Mouse (Mus musculus): ENCODE results near the gene Fuk. TPM values are rescaled to one million over a fixed set of nuclear protein-coding genes. Genes with fewer than 3 reads are reported as not detected.
A peak's percentile ranks its signal among the peaks of the same experiment; 100 is the strongest.
"Not testable (repeated sequence)": the region's sequence is repeated elsewhere in the genome, so short reads cannot be mapped to it uniquely, and the experiment has no call there.

Fuk gene
- polyA plus RNA-seq, 1 experiment from 2014 or later = 3.0 TPM

- 91% methylated on average over 2 of the region's 2 CpGs for WGBS (ENCODE audit: insufficient replicate concordance)
- DNase-seq (no peak), ATAC-seq (ENCODE audit: low read depth) (no peak)
- Histone ChIP-seq H3K27ac (no peak overlapping the region), H3K4me3 (replicated peaks) (no peak overlapping the region), H3K36me3 (peaks cover 93% of the 10 kb centered on the region), H3K9me3 (replicated peaks) (no peaks in the 10 kb centered on the region), H3K9ac (no peak overlapping the region), H3K4me1 (replicated peaks) (no peaks in the 10 kb centered on the region), H3K4me2 (no peak overlapping the region), H3K27me3 (no peaks in the 10 kb centered on the region)
Observed at GRCm38 (mm10) chr8:110870501-110870900, 31.8 kb downstream of the Fuk start.

GRCm38 (mm10) chr8:110861347-110862025, 40.8 kb downstream of the Fuk start:
- not testable (repeated sequence) for H3K4me3 ChIP-seq (replicated peaks); H3K27me3 ChIP-seq; DNase-seq; H3K9ac ChIP-seq; H3K4me1 ChIP-seq (replicated peaks); H3K27ac ChIP-seq; ATAC-seq (ENCODE audit: low read depth); H3K9me3 ChIP-seq (replicated peaks); H3K4me2 ChIP-seq
- WGBS (ENCODE audit: insufficient replicate concordance) = 88% methylated on average over 7 of the region's 7 CpGs
- peaks cover 94% of the 10 kb centered on the region for H3K36me3 ChIP-seq

GRCm38 (mm10) chr8:110859651-110860501, 42.4 kb downstream of the Fuk start:
- H3K9ac ChIP-seq = no peak overlapping the region
- no peaks in the 10 kb centered on the region for H3K4me1 ChIP-seq (replicated peaks)
- no peaks in the 10 kb centered on the region for H3K9me3 ChIP-seq (replicated peaks)
- H3K4me3 ChIP-seq (replicated peaks) = no peak overlapping the region
- no peak overlapping the region for H3K27ac ChIP-seq
- DNase-seq (no peak), ATAC-seq (ENCODE audit: low read depth) (no peak)
- no peak overlapping the region for H3K4me2 ChIP-seq
- H3K27me3 ChIP-seq = no peaks in the 10 kb centered on the region
- H3K36me3 ChIP-seq = peaks cover 95% of the 10 kb centered on the region
- WGBS (ENCODE audit: insufficient replicate concordance) = 79% methylated on average over 7 of the region's 7 CpGs

GRCm38 (mm10) chr8:110856760-110857461, 45.4 kb downstream of the Fuk start:
- Histone ChIP-seq H3K4me3 (replicated peaks) (no peak overlapping the region), H3K27ac (no peak overlapping the region), H3K9ac (no peak overlapping the region), H3K9me3 (replicated peaks) (no peaks in the 10 kb centered on the region), H3K4me1 (replicated peaks) (no peaks in the 10 kb centered on the region), H3K27me3 (no peaks in the 10 kb centered on the region), H3K4me2 (no peak overlapping the region), H3K36me3 (peaks cover 95% of the 10 kb centered on the region)
- DNase-seq (no peak), ATAC-seq (ENCODE audit: low read depth) (no peak)
- 83% methylated on average over 5 of the region's 5 CpGs for WGBS (ENCODE audit: insufficient replicate concordance)

- not testable (repeated sequence) for H3K4me3 ChIP-seq (replicated peaks); H3K9me3 ChIP-seq (replicated peaks); H3K27ac ChIP-seq; H3K4me1 ChIP-seq (replicated peaks); H3K4me2 ChIP-seq; H3K27me3 ChIP-seq; H3K9ac ChIP-seq; ATAC-seq (ENCODE audit: low read depth); DNase-seq
- peaks cover 95% of the 10 kb centered on the region for H3K36me3 ChIP-seq
- WGBS (ENCODE audit: insufficient replicate concordance) = 82% methylated on average over 4 of the region's 4 CpGs
Observed at GRCm38 (mm10) chr8:110856073-110856472, 46.2 kb downstream of the Fuk start.

GRCm38 (mm10) chr8:110851186-110851585, 51.1 kb downstream of the Fuk start:
- DNase-seq (no peak), ATAC-seq (ENCODE audit: low read depth) (no peak)
- H3K4me1 ChIP-seq (replicated peaks) = peaks cover 16% of the 10 kb centered on the region
- H3K27ac ChIP-seq = no peak overlapping the region
- H3K9me3 ChIP-seq (replicated peaks) = no peaks in the 10 kb centered on the region
- no peak overlapping the region for H3K9ac ChIP-seq
- no peak overlapping the region for H3K4me3 ChIP-seq (replicated peaks)
- no peaks in the 10 kb centered on the region for H3K27me3 ChIP-seq
- 87% methylated on average over 10 of the region's 10 CpGs for WGBS (ENCODE audit: insufficient replicate concordance)
- no peak overlapping the region for H3K4me2 ChIP-seq
- H3K36me3 ChIP-seq = peaks cover 67% of the 10 kb centered on the region

- DNase-seq = no peak
- no peaks in the 10 kb centered on the region for H3K27me3 ChIP-seq
- ATAC-seq (ENCODE audit: low read depth) = no peak
- H3K9me3 ChIP-seq (replicated peaks) = no peaks in the 10 kb centered on the region
- peak overlapping the region; percentile 83 for H3K27ac ChIP-seq
- peak overlapping the region; percentile 93 for H3K9ac ChIP-seq
- peak overlapping the region; percentile 87 for H3K4me2 ChIP-seq
- WGBS (ENCODE audit: insufficient replicate concordance) = 43% methylated on average over 14 of the region's 14 CpGs
- H3K36me3 ChIP-seq = peaks cover 53% of the 10 kb centered on the region
- peaks cover 41% of the 10 kb centered on the region for H3K4me1 ChIP-seq (replicated peaks)
- H3K4me3 ChIP-seq (replicated peaks) = peak overlapping the region; percentile 83
Observed at GRCm38 (mm10) chr8:110847645-110848495, 54.4 kb downstream of the Fuk start.

GRCm38 (mm10) chr8:110847171-110847549, 55.1 kb downstream of the Fuk start:
- peaks cover 53% of the 10 kb centered on the region for H3K36me3 ChIP-seq
- peak overlapping the region; percentile 87 for H3K4me2 ChIP-seq
- no peak for DNase-seq
- H3K4me1 ChIP-seq (replicated peaks) = peaks cover 41% of the 10 kb centered on the region
- H3K27me3 ChIP-seq = no peaks in the 10 kb centered on the region
- WGBS (ENCODE audit: insufficient replicate concordance) = under 1% methylated on average over 13 of the region's 13 CpGs
- no peaks in the 10 kb centered on the region for H3K9me3 ChIP-seq (replicated peaks)
- peak overlapping the region; percentile 83 for H3K4me3 ChIP-seq (replicated peaks)
- peak overlapping the region; percentile 93 for H3K9ac ChIP-seq
- ATAC-seq (ENCODE audit: low read depth) = peak; percentile 37
- peak overlapping the region; percentile 83 for H3K27ac ChIP-seq

GRCm38 (mm10) chr8:110846405-110847170, 55.7 kb downstream of the Fuk start, which contains the start of the genes Cog4 and Sf3b3:
TSS of gene Cog4 (plus strand) at chr8:110846600.
TSS of gene Sf3b3 (minus strand) at chr8:110846787.
- H3K36me3 ChIP-seq = peaks cover 52% of the 10 kb centered on the region
- peak; percentile 83 for DNase-seq
- peak; percentile 87 for ATAC-seq (ENCODE audit: low read depth)

GRCm38 (mm10) chr8:110845821-110846404, 56.4 kb downstream of the Fuk start:
- H3K9me3 ChIP-seq (replicated peaks) = no peaks in the 10 kb centered on the region
- ATAC-seq (ENCODE audit: low read depth) (peak; percentile 7; the same call in 1 of the 2 replicates), DNase-seq (no peak)
- H3K27me3 ChIP-seq = no peaks in the 10 kb centered on the region
- H3K4me2 ChIP-seq = peak overlapping the region; percentile 89
- H3K36me3 ChIP-seq = peaks cover 52% of the 10 kb centered on the region
- H3K4me3 ChIP-seq (replicated peaks) = peak overlapping the region; percentile 83
- peak overlapping the region; percentile 83 for H3K27ac ChIP-seq
- H3K4me1 ChIP-seq (replicated peaks) = peaks cover 43% of the 10 kb centered on the region
- 2% methylated on average over 17 of the region's 17 CpGs for WGBS (ENCODE audit: insufficient replicate concordance)
- H3K9ac ChIP-seq = peak overlapping the region; percentile 93

More at GRCm38 (mm10) chr8:110846405-110847170, 55.7 kb downstream of the Fuk start, which contains the start of the genes Cog4 and Sf3b3:
- H3K4me3 ChIP-seq (replicated peaks) = peak within 1 kb of the TSS; percentile 83
- H3K27ac ChIP-seq = peak within 1 kb of the TSS; percentile 83
- H3K4me2 ChIP-seq = peak within 1 kb of the TSS; percentile 89
- no peaks in the 10 kb centered on the region for H3K9me3 ChIP-seq (replicated peaks)
- WGBS (ENCODE audit: insufficient replicate concordance) = under 1% methylated on average over 53 of the region's 53 CpGs
- peaks cover 41% of the 10 kb centered on the region for H3K4me1 ChIP-seq (replicated peaks)
- peak within 1 kb of the TSS; percentile 93 for H3K9ac ChIP-seq
- no peaks in the 10 kb centered on the region for H3K27me3 ChIP-seq
